Mouse (Mus musculus) heart, embryonic 14.5 days (tissue): ENCODE measurements at regions not wholly inside any gene's neighbourhood (a gene's known extent, or its start where the extent isn't known, plus 50 kb on each side); places are given as distances from the start of the nearest gene placed in this dataset.
A peak's percentile ranks its signal among the peaks of the same experiment; 100 is the strongest.

Experiments used
- ATAC-seq: fragments of 200-750 bp; cut with Nextera tagmentation; 2 replicates; pipeline ENCODE4 v1.8.0; 2017; ENCODE audit warnings: low read depth, moderate TSS enrichment; ENCODE audit not compliant: insufficient number of reproducible peaks, insufficient read depth, low FRiP score
- H3K27ac ChIP-seq, 2 experiments: fragments of 200-500 bp in 1 of 2; fragments of 300-500 bp in 1 of 2; sonication (generic) in 1 of 2; replicated peaks in 1 of 2; 2 replicates each; pipeline ENCODE4 v1.5.1; 2012 to 2014; ENCODE audit warnings: low read depth in 2 of 2, low read length in 2 of 2, control low read depth in 1 of 2, mild to moderate bottlenecking in 1 of 2, mixed read lengths in 1 of 2; ENCODE audit not compliant: control insufficient read depth in 1 of 2, insufficient read depth in 1 of 2
- H3K27me3 ChIP-seq: fragments of 300-500 bp; sonication (generic); 2 replicates; pipeline ENCODE4 v1.6.1; 2014; ENCODE audit warnings: mild to moderate bottlenecking, low read length, control low read depth; ENCODE audit not compliant: control insufficient read depth, insufficient read depth
- H3K36me3 ChIP-seq: fragments of 300-500 bp; sonication (generic); 2 replicates; pipeline ENCODE4 v1.6.1; 2014; ENCODE audit warnings: mild to moderate bottlenecking, control low read depth, low read length, mixed read lengths; ENCODE audit not compliant: control insufficient read depth, insufficient read depth
- H3K4me1 ChIP-seq, 2 experiments: fragments of 200-500 bp in 1 of 2; fragments of 300-500 bp in 1 of 2; sonication (generic) in 1 of 2; 2 replicates each; pipeline ENCODE4 v1.6.1; 2012 to 2014; ENCODE audit warnings: low read length in 2 of 2, control low read depth in 1 of 2, mixed read lengths in 1 of 2; ENCODE audit not compliant: control insufficient read depth in 2 of 2, insufficient read depth in 2 of 2
- H3K4me2 ChIP-seq: fragments of 300-500 bp; sonication (generic); 2 replicates; pipeline ENCODE4 v1.6.1; 2014; ENCODE audit warnings: mild to moderate bottlenecking, low read length
- H3K4me3 ChIP-seq, 2 experiments: fragments of 200-500 bp in 1 of 2; fragments of 300-500 bp in 1 of 2; sonication (generic) in 1 of 2; 2 replicates each; pipeline ENCODE4 v1.5.1; 2012 to 2014; ENCODE audit warnings: low read length in 2 of 2, mild to moderate bottlenecking in 2 of 2, control low read depth in 1 of 2, low read depth in 1 of 2, moderate library complexity in 1 of 2; ENCODE audit not compliant: control insufficient read depth in 1 of 2, insufficient read depth in 1 of 2
- H3K9ac ChIP-seq: fragments of 300-500 bp; sonication (generic); 2 replicates; pipeline ENCODE4 v1.6.1; 2014; ENCODE audit warnings: mild to moderate bottlenecking, low read length
- H3K9me3 ChIP-seq: fragments of 300-500 bp; sonication (generic); 2 replicates; pipeline ENCODE4 v1.6.1; 2016; ENCODE audit warnings: low read length, control low read depth; ENCODE audit not compliant: control insufficient read depth
- WGBS: fragments of 180-500 bp; shearing (Covaris S2); extraction: QIAGEN DNeasy Blood & Tissue Kit; methylation state at CpG from one replicate; pipeline ENCODE4 v1.1.7; 2014; 5-methylcytosine and 5-hydroxymethylcytosine counted together

DNA sequence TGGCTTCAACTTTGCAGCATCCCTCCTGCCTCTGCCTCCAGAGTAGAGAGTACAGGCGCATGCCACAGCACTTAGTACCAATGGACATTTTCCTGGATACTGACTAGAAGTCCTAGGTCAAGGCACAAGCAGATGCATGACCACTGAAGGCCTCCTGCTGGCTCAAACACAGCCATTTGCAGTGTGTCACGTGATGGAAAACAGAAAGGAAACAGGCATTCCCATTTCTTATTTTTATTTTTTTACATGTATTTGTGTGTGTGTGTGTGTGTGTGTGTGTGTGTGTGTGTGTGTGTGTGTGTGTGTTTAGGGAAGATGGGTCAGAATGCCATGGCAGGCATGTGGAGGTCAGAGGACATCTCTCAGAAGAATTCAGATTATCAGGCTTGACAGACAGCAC lies 65.6 kb downstream of the Thap12 start:
- Histone ChIP-seq H3K27ac (no peak overlapping the region), H3K9ac (no peak overlapping the region), H3K4me1 (peaks cover 12 to 21% of the 10 kb centered on the region in 2 experiments; a peak in 3 of 4 replicates), H3K4me2 (no peak overlapping the region), H3K4me3 (no peak overlapping the region), H3K36me3 (no peaks in the 10 kb centered on the region), H3K27me3 (no peaks in the 10 kb centered on the region), H3K9me3 (no peaks in the 10 kb centered on the region)
- ATAC-seq = no peak
- 88% methylated on average over 2 of the region's 2 CpGs for WGBS

- WGBS = 22% methylated on average over 1 of the region's 1 CpGs
- H3K27ac ChIP-seq = peak overlapping the region in 1 of 2 experiments; percentile 15; a peak in 1 of 4 replicates
Measured at GRCm38 (mm10) chr7:98769111-98769734, 65.7 kb upstream of the Wnt11 start.

GRCm38 (mm10) chr7:98770257-98770890 lies 64.5 kb upstream of the Wnt11 start:
- Histone ChIP-seq H3K9ac (no peak overlapping the region), H3K27me3 (no peaks in the 10 kb centered on the region), H3K4me2 (peak overlapping the region; percentile 27; the same call in 1 of the 2 replicates), H3K27ac (peak overlapping the region in 1 of 2 experiments; percentile 27; a peak in 1 of 4 replicates), H3K4me1 (peaks cover 12 to 21% of the 10 kb centered on the region in 2 experiments; a peak in 3 of 4 replicates), H3K36me3 (no peaks in the 10 kb centered on the region), H3K9me3 (no peaks in the 10 kb centered on the region), H3K4me3 (no peak overlapping the region)
- no peak for ATAC-seq
- WGBS = 18% methylated on average over 8 of the region's 8 CpGs

More at GRCm38 (mm10) chr7:98769111-98769734, 65.7 kb upstream of the Wnt11 start:
- ATAC-seq = peak; percentile 23; the same call in 1 of the 2 replicates
- no peaks in the 10 kb centered on the region for H3K9me3 ChIP-seq
- no peaks in the 10 kb centered on the region for H3K27me3 ChIP-seq
- no peak overlapping the region for H3K4me3 ChIP-seq
- H3K4me2 ChIP-seq = no peak overlapping the region
- H3K9ac ChIP-seq = peak overlapping the region; percentile 47; the same call in 1 of the 2 replicates
- H3K36me3 ChIP-seq = no peaks in the 10 kb centered on the region
- peaks cover 12 to 21% of the 10 kb centered on the region in 2 experiments; a peak in 3 of 4 replicates for H3K4me1 ChIP-seq

GRCm38 (mm10) chr7:98771134-98771775 lies 63.7 kb upstream of the Wnt11 start:
- no peak overlapping the region for H3K4me2 ChIP-seq
- H3K9me3 ChIP-seq = no peaks in the 10 kb centered on the region
- H3K36me3 ChIP-seq = no peaks in the 10 kb centered on the region
- no peak for ATAC-seq
- peaks cover 12 to 21% of the 10 kb centered on the region in 2 experiments; a peak in 3 of 4 replicates for H3K4me1 ChIP-seq
- 54% methylated on average over 7 of the region's 7 CpGs for WGBS
- no peaks in the 10 kb centered on the region for H3K27me3 ChIP-seq
- H3K27ac ChIP-seq = no peak overlapping the region
- H3K9ac ChIP-seq = no peak overlapping the region
- H3K4me3 ChIP-seq = no peak overlapping the region

DNA sequence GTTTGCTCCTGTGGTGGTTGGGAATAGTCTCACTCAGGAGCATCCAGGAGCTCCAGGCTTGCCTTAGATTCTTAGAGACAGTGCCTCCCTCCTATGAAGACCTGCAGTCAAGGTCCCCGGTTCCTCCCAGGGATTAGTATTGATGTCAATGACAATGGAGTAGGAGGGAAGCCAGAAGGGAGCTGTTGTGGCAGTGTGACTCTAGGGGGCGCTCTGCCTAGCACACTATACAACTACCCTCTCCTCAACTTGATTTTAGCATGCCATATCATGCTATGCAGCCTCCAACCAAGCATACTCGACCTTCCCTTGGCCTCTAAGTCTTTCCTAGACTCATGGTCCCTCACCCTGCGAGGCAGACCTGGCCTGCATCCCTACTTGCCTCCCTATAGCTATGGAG lies 60.3 kb upstream of the Wnt11 start:
- Histone ChIP-seq H3K27me3 (no peaks in the 10 kb centered on the region), H3K27ac (no peak overlapping the region), H3K36me3 (no peaks in the 10 kb centered on the region), H3K9me3 (no peaks in the 10 kb centered on the region), H3K4me2 (no peak overlapping the region), H3K9ac (no peak overlapping the region), H3K4me1 (peaks cover 5 to 12% of the 10 kb centered on the region in 2 experiments; a peak in 3 of 4 replicates), H3K4me3 (no peak overlapping the region)
- ATAC-seq = no peak
- 45% methylated on average over 4 of the region's 4 CpGs for WGBS

DNA sequence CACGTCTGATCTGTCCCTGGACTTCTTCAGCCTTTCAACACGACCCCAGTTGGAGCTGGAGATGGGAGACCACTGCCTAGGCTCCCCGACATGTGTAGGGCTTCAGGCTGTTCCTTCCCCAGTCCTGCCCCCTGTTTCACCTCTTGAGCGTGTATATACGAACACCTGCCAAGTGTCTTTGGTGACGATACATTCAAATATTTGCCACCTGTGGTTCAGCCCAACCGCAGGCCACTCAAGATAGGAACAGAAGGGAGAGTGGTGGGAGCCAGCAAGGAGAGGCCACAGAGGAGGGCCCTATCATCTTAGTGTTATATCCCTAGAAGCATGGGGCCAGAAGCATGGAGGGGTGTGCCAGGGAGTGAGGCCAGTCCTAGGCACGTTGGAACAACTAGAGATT lies 59.9 kb upstream of the Wnt11 start:
- no peak for ATAC-seq
- H3K27me3 ChIP-seq = no peaks in the 10 kb centered on the region
- H3K9ac ChIP-seq = no peak overlapping the region
- H3K36me3 ChIP-seq = no peaks in the 10 kb centered on the region
- peaks cover 5 to 9% of the 10 kb centered on the region in 2 experiments; a peak in 3 of 4 replicates for H3K4me1 ChIP-seq
- H3K9me3 ChIP-seq = no peaks in the 10 kb centered on the region
- no peak overlapping the region for H3K4me3 ChIP-seq
- no peak overlapping the region for H3K4me2 ChIP-seq
- no peak overlapping the region for H3K27ac ChIP-seq
- WGBS = 43% methylated on average over 8 of the region's 8 CpGs

DNA sequence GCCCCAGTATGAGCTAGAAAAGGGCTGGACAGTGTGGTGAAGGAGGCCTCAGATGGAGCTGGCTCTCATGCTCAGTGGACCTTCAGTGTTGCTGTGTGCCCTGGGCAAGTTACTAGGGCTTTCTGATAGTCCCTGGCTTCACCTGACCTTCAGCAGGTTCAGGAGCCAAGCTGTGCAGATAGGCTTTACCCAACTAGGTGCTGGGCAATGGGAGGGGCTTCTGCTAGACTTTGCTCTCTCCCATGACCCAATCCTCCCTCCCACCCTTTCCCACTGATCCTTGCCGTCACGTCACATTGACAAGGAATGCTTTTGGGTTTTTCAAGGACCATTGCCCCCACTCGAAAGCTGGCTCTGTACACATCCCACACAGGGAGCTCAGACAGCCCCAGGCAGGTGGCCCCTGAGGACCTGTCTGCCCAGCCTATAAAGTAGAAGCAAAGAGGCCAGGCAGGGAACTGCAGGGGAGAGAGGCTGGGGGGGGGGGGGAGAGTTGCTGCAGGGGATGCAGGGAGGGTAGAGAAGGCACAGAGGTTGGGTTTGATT lies 57.5 kb upstream of the Wnt11 start:
- H3K9me3 ChIP-seq = no peaks in the 10 kb centered on the region
- H3K27me3 ChIP-seq = no peaks in the 10 kb centered on the region
- H3K9ac ChIP-seq = no peak overlapping the region
- no peak overlapping the region for H3K4me2 ChIP-seq
- no peaks in the 10 kb centered on the region for H3K36me3 ChIP-seq
- H3K27ac ChIP-seq = no peak overlapping the region
- no peaks in the 10 kb centered on the region; a peak in 1 of 4 replicates for H3K4me1 ChIP-seq
- H3K4me3 ChIP-seq = no peak overlapping the region
- ATAC-seq = no peak
- WGBS = 63% methylated on average over 3 of the region's 3 CpGs
